Mouse (Mus musculus) lung, postnatal 0 days (tissue): ENCODE data around the gene Olfr10.

Experiments used
- CTCF ChIP-seq: IDR thresholded peaks from 2 replicates; pipeline ENCODE4 v1.5.1; 2016; ENCODE audit warnings: antibody characterized with exemption, mild to moderate bottlenecking
- EP300 ChIP-seq: IDR thresholded peaks from 2 replicates; pipeline ENCODE4 v1.6.1; 2016; ENCODE audit warnings: antibody characterized with exemption, mild to moderate bottlenecking, control low read depth

DNA sequence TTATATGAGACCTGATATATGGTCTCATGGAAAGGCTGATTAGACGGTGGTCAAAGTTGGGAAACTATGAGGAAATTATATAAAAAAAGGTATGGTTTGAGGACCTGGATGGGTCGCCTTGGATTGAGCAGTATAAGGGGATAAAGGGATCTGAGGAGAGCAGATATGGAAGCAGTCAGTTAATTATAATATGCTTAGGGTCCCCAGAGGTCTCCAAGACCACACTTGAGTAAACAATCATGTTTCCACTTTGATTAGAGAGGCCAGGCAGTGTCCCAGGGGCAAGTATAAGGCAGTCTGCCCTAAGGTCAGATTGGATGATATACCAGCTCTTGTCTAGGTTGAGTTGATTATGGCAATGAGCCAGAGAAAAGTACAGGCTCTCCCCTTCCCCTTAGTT is 17.9 kb downstream of the Olfr10 start, which contains the start of gene Olfr1391:
- TF ChIP-seq CTCF (no peak), EP300 (no peak)
